Mouse (Mus musculus): Measurements from ENCODE around the gene N4bp2l2.
"Not testable (repeated sequence)": the region's sequence is repeated elsewhere in the genome, so short reads cannot be mapped to it uniquely, and the experiment has no call there.

Gene N4bp2l2

GRCm38 (mm10) chr5:150666133-150666739 is at the start of gene N4bp2l2:
Gene N4bp2l2, minus strand, starts transcription at chr5:150666183.
- DNase-seq (ENCODE audit: inconsistent ontology term): not testable (repeated sequence)

DNA sequence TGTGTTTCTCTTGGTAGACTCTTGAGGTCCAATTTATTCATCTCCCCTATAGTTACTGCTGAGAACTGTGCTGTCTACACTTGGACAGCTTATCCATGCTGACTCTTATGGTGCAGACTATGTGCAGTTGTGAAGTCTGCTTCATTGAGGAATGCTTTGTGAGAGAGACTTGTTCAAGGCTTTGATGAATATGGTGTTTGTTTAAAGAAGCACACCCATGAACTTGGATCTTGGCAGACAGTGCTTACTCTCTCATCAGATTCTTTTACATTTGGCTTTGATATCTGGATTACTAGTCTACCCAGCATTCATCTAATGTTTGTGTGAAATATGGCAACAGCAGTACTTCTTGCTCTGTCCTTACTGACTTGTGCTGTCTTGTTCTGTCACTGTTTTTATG is 47.4 kb upstream of the N4bp2l2 start:
- peak; percentile 31 for DNase-seq (ENCODE audit: inconsistent ontology term)

- no peak for DNase-seq (ENCODE audit: inconsistent ontology term)
Observed at GRCm38 (mm10) chr5:150711503-150711902, 45.5 kb upstream of the N4bp2l2 start.

DNA sequence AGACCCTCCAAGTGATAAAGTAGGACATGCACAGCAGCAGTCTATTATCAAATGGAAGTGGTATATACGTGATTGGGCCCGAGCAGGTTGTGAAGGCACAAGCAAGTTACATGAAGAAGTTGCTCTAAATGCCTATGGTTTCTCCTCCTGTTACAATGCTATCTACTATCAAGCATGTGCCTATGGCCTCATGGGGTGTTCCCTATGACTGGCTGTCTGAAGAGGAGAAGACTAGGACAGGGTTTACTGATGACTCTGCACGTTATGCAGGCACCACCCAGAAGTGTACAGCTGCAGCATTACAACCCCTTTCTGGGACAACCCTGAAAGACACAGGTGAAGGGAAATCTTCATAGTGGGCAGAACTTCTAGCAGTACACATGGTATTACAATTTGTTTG is 41.2 kb upstream of the N4bp2l2 start:
- not testable (repeated sequence) for DNase-seq (ENCODE audit: inconsistent ontology term)

DNA sequence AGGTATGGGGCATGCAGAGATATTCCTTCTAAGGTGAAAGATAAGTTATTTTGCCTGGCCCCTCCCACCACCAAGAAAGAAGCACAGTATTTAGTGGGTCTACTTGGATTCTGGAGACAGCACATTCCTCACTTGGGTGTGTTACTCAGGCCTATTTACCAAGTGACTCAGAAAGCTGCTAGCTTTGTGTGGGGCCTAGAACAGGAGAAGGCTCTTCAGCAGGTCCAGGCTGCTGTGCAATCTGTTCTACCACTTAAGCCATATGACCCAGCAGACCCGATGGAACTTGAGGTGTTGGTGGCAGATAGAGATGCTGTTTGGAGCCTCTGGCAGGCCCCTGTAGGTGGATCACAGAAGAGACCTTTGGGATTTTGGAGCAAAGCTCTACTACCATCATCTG is 40.7 kb upstream of the N4bp2l2 start:
- not testable (repeated sequence) for DNase-seq (ENCODE audit: inconsistent ontology term)

- DNase-seq (ENCODE audit: inconsistent ontology term): no peak
Observed at GRCm38 (mm10) chr5:150702714-150703113, 36.7 kb upstream of the N4bp2l2 start.

GRCm38 (mm10) chr5:150693277-150693676 is 27.3 kb upstream of the N4bp2l2 start:
- DNase-seq (ENCODE audit: inconsistent ontology term): no peak

GRCm38 (mm10) chr5:150690685-150691084 is 24.7 kb upstream of the N4bp2l2 start:
- peak; percentile 33 for DNase-seq (ENCODE audit: inconsistent ontology term)

DNA sequence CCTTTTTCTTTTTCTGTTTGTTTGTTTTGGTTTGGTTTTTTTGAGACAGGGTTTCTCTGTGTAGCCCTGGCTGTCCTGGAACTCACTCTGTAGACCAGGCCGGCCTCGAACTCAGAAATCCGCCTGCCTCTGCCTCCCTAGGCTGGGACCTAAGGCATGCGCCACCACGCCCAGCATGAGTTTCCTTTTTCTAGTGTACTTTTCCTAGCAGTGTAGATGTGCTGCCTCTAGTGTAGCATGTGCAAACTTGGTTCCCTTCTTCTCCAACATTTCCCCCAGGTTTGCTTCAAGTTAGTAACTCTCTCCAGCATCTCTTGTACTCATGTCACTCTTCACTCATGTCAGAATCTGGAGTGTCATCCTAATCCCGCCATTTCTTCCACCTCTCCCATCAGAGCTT is 16.9 kb upstream of the N4bp2l2 start:
- not testable (repeated sequence) for DNase-seq (ENCODE audit: inconsistent ontology term)

DNA sequence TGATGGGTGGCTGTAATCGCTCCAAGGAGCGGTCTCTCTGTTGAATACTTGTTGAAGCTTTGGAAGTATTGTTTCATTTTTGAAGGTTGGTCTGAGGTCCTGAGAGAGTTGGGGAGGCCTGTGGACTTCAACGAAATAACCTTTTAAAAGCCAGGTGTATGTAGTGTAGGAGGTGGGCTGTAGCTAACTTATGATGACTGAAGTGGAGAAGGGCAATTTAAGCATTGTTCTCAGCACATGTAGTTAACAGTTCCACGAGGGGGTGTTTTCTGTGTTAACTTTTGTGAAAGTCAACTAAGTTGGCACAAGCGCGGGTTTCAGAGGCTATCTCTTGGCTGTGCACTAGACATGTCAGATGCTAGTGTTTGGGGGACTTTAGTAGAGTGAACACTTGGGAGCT is 8.9 kb upstream of the N4bp2l2 start:
- DNase-seq (ENCODE audit: inconsistent ontology term): no peak

DNA sequence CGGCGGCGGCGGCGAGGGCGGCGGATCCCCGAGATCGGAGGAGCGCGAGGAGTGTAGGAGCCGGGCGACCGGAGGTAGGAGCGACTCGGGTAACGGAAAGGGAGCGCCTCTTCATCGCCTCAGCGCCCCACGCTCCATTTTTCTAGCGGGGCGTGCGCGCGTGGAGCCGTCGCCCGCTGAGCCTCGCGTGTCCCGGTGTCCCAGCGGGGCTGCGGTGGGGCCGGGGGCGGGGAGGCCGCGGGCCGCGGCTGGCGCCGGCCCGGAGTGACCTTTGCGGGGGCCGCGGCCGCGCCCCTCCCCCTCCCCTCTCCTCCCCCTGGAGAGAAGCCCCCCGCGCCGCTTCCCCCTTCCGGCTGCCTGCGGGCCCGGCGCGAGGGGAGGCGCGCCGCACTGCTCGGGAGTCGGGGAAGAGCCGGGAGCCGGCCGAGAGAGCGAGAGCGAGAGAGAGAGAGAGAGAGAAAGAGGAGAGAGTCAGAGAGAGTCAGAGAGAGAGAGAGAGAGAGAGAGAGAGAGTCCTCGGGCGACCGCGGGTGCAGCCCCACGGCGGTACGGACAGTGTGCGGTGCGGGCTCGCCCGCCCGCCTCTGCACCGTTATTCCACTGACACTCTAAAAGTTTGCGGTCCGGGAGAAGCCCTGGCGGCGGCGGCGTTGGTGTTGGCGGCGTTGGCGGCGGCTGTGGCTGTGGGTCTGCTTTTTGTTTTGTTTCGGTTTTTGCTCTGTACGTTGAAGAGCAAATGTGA is 8.1 kb upstream of the N4bp2l2 start:
- DNase-seq (ENCODE audit: inconsistent ontology term): peak; percentile 57

DNA sequence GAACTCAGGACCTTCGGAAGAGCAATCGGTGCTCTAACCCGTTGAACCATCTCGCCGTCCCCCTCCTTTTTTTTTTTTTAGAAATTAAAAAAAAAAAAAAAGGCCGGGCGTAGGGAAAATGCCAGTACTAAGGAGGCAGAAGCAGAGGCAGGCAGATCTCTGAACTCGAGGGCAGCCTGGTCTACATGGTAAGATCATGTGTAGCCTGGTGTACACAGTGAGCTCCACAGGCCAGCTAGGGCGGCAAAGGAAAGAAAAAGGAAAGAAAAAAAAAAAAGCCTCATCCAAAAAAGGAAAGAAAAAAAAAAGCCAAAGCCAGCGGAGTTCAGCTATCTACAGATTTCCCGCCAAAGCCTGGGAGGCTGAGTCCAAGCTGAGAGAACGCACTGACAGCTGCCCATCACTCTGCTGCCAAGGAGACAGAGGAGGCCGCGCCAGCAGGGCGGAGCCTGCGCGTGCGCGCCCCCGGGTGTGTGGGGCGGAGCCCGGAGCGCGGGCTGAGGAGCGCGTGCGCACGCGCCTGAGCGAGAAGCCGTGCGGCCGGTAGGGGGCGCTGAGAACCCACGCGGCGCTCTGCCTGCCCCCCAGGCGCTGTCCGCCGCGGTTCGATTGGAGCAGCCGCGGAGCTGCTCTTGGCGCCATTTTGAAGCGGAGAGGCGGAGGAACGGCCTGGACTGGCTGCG is 7.3 kb upstream of the N4bp2l2 start, which contains the start of gene Pds5b:
Gene Pds5b, plus strand, starts transcription at position 587 of the 683 bp plus-strand sequence.
- DNase-seq (ENCODE audit: inconsistent ontology term): peak; percentile 97

- no peak for DNase-seq (ENCODE audit: inconsistent ontology term)
Observed at GRCm38 (mm10) chr5:150672343-150672742, 6.4 kb upstream of the N4bp2l2 start.

DNA sequence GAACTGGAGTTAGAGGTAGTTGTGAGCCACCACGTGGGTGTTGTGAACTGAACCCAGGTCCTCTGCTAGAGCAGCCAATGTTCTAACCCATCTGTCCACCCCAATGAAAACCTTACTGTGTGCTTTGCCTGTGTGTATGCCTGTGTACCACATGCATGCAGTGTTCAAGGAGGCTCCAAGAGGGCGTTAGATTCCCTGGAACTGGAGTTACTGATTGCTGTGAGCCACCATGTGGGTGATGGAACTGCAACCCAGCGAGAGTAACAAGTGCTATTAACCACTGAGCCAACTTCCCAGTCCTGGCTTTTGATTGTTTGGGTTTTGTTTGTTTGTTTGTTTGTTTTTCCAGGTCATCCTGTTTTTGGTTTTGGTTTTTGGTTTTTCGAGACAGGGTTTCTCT is 2.7 kb upstream of the N4bp2l2 start:
- DNase-seq (ENCODE audit: inconsistent ontology term): no peak

GRCm38 (mm10) chr5:150665132-150665954 is 640 bp downstream of the N4bp2l2 start:
- DNase-seq (ENCODE audit: inconsistent ontology term): peak; percentile 98

- no peak for DNase-seq (ENCODE audit: inconsistent ontology term)
Observed at GRCm38 (mm10) chr5:150664794-150665131, 1.2 kb downstream of the N4bp2l2 start.

DNA sequence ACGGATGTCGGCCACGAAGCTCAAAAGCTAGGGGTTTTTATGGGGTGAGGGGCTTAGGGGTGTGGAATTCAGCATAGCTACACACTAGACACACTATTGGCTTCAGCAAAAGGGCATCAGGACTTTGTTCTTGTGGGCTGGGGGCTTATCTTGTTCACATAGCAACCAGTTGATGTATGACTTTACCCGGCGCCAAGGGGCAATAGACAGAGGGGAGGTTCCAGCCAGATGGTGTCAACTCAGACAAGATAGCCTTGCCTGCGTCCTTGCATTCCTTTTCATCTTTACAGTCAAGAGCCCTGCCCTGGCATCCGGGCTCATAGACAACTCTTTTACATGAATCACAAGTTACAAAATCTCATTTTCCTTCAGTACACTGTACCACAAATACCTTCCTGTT is 2.1 kb downstream of the N4bp2l2 start:
- not testable (repeated sequence) for DNase-seq (ENCODE audit: inconsistent ontology term)

DNA sequence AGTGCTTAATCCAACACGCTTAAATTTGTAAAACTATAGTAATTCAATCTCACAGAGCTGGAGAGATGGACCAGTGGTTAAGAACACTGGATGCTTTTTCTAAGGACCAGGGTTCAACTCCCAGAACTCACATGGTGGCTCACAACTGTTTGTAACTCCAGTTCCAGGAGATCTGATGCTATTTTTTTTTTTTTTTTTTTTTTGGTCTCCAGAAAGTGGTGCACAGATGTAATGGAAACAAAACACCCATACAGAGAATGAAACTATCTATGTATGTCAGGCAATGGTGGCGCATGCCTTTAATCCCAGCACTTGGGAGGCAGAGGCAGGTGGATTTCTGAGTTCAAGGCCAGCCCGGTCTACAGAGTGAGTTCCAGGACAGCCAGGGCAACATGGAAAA is 5.7 kb downstream of the N4bp2l2 start:
- DNase-seq (ENCODE audit: inconsistent ontology term): not testable (repeated sequence)

DNA sequence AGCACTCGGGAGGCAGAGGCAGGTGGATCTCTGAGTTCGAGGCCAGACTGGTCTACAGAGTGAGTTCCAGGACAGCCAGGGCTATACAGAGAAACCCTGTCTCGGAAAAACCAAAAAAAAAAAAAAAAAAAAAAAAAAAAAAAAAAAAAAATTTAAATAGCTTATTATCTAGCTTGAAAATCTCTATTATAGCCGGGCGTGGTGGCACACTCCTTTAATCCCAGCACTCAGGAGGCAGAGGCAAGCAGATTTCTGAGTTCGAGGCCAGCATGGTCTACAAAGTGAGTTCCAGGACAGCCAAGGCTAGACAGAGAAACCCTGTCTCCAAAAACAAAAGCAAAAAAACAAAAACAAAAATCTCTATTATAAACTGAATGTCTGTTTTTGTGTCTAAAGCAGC is 6.6 kb downstream of the N4bp2l2 start:
- not testable (repeated sequence) for DNase-seq (ENCODE audit: inconsistent ontology term)

DNA sequence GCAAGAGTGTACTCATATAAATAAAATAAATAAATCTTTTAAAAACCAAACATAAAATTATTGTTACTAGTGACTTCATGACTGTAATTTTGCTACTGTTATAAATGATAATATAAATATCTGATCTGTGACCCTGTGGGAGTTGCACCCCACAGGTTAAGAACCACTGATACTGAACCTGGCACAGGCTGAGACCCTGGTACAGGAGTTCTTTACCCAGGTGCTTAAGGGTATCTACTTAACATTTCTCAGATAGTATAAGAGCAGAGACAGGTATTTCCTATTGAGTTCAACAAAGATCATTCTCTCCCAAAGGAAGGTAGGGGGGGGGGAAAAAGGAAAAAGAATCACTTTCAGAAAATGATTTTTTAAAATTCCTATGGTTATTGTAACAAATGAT is 11.4 kb downstream of the N4bp2l2 start:
- DNase-seq (ENCODE audit: inconsistent ontology term): no peak

GRCm38 (mm10) chr5:150652578-150652977 is 13.4 kb downstream of the N4bp2l2 start:
- DNase-seq (ENCODE audit: inconsistent ontology term): no peak

DNA sequence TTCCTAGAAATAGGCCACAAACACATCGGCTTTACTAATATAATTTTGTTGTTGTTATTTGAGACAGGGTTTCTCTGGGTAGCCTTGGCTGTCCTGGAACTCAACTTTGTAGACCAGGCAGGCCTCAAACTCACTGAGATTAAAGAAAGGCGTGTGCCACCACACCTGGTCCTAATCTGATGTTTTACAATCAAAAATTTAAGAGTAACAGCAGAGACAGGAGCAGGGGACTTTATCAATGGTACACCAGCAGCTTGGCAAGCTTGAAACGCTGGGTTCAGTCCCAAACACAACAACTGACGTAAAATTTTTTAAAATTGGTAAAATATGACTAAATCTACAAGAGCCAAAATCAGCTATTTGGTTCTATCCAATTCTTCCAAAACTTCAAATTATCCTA is 21.1 kb downstream of the N4bp2l2 start:
- DNase-seq (ENCODE audit: inconsistent ontology term): no peak

Measured in Muller cell, postnatal 12 days (primary cell).